Mouse (Mus musculus): ENCODE results near the gene Ubiad1.

The Ubiad1 gene

GRCm38 (mm10) chr4:148448853-148449245, 4.3 kb upstream of the Ubiad1 start:
- no peak for DNase-seq

GRCm38 (mm10) chr4:148448179-148448852, 3.7 kb upstream of the Ubiad1 start, which contains the start of gene Mtor:
TSS of gene Mtor (plus strand) at chr4:148448611.
- peak; percentile 94 for DNase-seq

- DNase-seq, result no peak
Observed at GRCm38 (mm10) chr4:148442598-148442997, 2.0 kb downstream of the Ubiad1 start.

DNA sequence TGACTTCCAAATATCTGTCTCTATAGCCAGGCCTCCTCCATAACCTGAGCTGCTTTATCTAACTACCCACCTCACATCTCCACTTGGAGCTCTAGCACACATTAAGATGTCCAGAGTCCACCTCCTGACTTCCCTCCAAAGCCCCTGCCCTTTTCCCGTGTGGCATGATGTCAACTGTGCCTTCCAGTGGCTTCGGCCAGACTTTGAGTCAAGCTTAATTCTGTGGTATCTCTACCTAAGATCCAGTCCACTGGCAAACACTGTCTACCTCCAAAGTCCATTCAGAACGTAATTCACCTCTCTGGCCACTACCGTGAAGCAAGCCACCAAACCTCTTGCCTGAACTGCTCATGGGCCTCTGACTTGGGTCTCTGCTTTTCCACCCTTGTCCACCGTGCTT, 2.6 kb downstream of the Ubiad1 start:
- DNase-seq, result no peak

DNA sequence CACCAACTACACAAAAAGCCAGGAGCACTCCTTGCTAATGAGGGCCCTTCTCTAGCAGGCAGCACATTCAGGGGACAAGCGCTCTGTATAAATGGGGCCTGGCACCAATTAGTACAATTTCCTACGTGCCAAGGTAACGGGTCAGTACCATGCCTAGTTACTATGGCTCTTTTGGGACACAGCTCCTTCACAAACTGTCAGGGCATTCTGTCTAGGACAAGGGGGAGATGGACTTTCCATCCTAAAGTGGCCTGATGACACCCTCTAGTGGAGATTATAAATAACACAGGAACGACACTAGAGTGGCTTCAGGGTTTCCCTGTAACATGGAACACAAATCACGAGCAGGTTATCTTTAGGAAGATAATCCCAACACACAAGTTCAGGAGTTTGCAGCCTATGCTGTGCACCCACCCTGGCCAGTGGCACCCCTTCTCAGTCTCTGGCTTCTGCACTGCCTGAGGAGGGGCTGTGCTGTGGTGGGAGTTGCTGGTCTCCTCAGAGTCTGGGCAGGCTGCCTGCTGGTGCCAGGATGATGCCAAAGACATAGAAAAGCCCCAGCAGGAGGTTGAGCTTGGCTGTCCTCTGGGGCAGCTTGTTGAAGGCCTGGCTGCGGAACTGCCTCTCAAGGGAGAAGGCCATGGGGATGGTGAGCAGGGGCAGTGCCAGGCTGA, 8.8 kb downstream of the Ubiad1 start:
- DNase-seq, result no peak

- no peak for DNase-seq
Observed at GRCm38 (mm10) chr4:148435106-148435505, 9.5 kb downstream of the Ubiad1 start.

GRCm38 (mm10) chr4:148434554-148434953, 10.0 kb downstream of the Ubiad1 start:
- DNase-seq, result no peak

DNA sequence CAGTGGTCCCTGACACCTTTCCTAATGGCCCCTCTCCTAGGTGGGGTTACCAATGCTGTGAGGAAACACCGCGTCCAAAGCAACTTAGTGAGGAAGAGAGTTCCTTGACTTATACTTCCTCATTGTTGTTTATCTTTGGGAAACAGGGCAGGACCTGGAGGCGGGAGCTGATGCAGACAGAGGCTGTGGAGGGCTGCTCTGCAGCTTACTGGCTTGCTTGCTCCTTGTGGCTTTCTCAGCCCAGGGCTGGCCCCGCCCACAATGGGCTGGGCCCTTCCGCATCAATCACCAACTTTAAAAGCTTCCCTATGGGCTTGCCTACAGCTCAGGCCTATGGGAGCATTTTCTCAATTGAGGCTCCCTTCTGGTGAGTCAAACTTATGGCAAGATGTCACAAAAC, 10.8 kb downstream of the Ubiad1 start:
- no peak for DNase-seq

GRCm38 (mm10) chr4:148433336-148433735, 11.2 kb downstream of the Ubiad1 start:
- no peak for DNase-seq

- DNase-seq, result no peak
Observed at GRCm38 (mm10) chr4:148432488-148432887, 12.1 kb downstream of the Ubiad1 start.

- DNase-seq, result no peak
Observed at GRCm38 (mm10) chr4:148430880-148431519, 13.6 kb downstream of the Ubiad1 start.

GRCm38 (mm10) chr4:148429686-148430085, 14.9 kb downstream of the Ubiad1 start:
- peak; percentile 63 for DNase-seq

DNA sequence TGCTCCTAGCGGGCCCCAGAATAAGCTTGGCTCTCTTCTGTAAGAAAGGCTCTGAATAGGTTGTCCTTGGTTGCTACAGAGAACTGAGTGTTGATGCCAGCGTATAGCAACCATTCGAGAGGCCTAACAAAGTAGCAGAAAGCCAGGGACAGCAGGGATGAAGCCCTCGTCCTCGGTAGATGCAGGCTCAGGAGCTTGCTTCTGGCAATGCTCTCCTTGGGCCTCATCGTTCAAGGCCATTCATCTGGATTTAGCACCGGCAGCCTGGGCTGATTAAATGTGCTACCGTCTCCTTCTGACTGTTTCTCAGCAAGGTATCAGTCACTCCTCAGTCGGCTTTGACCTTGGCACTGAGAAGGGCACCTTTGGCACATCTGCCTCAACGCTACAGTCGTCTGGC, 15.4 kb downstream of the Ubiad1 start:
- DNase-seq, result no peak

DNA sequence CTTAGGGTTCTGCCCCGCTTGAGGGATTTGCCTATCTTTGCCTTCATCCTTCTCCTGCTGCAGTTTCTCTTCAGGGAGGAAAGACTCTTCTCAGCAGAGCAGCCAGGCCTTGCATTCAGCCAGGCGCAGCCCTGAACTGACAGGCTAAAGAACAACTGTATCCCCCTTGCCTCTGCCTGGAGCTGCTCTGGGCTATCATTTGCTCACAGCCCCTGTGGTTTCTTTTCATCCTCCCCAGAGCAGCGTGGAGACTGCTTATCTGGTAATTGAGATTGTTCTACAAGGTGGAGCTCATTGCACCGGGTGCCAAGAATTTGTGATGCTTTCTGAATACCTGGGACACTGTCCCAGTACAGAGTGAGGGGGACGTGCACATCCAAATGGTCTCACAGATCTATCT, 16.0 kb downstream of the Ubiad1 start:
- no peak for DNase-seq

DNA sequence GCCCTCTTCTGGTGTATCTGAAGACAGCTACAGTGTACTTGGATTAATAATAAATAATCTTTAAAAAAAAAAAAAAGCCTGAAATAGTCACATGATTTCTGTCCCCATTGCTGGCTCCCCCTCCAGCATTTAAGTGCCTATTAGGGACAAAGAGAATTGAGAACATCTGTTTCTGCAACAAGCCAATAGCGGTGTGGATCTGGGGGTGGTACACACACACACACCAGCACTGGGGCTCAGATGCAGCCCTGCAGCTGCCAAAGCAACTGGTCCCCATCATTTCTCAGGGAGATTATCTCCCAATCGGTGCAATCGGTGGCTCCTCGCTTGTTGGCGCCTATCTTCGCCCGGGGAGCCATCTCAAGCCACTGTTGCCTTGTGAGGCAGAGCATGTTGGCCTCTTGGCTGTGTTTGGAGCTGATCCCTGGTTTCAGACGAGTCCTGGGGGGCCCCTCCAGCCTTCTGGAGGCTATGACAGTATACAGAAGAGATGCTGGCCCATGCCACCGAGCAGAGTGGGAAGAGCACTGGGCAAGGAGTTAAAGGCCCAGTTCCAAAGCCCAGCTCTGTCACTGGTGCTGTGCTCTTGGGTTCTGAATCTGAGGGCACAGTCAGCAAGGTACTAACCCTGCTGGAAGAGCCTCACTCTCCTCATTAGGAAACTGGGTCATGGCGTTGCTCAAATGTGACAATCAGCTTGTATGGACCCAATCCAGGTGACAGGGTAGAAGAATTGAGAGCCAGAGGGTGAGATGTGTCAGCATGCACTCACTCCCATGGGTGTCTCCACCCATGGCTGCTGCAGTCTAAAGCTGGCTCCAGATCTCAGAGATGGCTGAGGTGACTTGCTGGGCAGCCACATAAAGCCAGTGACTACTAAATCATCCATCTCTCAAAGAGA, 17.4 kb downstream of the Ubiad1 start:
- no peak for DNase-seq

DNA sequence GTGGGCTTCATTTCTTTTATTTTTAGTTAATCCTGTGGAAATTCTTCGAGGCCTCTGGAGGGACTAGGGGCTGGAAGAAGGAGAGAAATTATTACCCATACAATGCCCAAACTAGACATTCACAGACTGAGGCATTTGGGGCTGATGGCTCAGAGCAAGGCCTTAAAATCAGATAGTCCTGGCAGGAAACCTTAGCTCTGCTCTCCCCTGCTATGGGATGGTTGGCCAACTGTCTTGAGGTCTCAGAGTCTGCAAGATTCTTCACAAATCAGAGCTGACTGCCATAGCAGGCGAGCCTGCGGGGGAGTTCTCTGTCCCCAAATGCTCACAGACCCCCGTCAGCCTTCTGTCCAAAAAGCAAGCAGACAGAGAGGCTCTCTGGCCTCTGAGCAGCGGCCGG, 27.0 kb downstream of the Ubiad1 start:
- no peak for DNase-seq

DNA sequence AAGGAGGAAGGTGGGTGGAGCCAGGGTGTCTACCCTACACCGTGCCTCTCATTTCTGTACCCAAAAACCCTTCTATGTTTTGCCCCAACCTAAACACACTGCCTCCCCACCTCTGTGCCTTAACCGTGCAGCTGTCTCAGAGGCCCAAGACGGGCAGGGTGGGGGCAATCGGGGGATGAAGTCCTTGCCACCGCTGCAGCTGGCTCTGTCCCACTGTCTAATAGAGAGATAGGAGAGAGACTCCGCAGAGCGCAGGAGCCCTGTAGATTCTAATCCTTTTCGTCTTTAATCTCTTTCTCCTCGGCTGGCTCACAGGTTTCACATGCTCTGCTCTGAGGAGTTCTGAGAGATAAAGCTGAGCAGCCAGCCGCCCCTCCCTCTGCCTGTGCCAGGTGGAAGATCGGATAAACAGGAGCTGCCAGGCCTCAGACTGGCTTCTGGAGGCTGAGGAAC, 27.5 kb downstream of the Ubiad1 start:
- DNase-seq, result no peak

DNA sequence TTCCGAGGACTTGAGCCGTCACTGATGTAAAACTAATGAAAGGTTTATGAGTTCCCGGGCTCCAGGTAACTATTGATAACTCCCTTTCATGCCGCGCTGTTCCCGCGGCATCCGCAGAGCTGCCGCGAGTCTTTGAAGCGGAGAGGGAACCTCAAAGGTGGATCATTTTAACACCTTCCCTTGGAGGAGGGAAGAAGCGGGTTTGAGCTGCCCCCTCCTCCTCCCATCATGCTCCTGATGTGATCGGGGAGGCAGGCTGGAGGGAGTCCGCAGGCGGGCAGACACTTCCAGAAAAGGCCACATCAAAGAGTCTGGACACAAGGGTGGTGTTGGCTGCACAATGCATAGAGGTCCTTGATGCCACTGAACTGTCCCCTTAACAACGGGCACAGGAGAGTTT, 29.0 kb downstream of the Ubiad1 start:
- DNase-seq, result no peak

DNA sequence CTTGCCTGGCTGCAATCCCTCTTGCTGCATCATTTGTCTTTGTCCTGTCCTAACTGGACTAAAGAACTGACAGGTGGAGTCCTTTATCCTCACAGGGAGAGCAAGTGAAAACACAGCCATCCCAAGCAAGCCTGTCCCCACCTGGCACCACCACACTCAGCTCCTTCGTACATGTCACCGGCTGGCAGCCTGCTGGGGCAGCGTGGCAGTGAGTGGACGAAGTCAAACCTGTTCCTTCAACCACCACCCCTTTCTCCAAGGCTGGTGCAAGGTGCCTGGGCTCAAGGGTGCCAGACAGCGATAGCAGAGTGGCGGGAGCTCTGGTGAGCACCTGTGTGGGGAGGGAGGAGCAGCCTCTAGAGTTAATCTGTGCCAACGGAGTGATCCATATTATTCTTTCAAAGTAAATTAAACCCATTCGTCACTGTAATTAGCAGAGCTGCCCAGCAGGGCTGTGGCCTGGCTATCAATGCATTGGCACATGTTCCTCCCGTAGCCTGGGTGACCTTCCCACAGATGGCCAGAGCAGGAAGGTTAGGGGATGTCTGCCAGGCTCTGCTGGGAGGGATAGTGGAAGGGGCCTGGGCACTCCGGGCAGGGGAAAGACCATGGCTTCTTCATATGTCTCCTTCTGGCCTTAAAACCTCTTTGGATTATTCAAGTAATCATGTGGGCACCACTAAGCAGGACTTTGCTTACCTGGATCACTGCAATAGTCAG, 36.2 kb downstream of the Ubiad1 start:
- no peak for DNase-seq

DNA sequence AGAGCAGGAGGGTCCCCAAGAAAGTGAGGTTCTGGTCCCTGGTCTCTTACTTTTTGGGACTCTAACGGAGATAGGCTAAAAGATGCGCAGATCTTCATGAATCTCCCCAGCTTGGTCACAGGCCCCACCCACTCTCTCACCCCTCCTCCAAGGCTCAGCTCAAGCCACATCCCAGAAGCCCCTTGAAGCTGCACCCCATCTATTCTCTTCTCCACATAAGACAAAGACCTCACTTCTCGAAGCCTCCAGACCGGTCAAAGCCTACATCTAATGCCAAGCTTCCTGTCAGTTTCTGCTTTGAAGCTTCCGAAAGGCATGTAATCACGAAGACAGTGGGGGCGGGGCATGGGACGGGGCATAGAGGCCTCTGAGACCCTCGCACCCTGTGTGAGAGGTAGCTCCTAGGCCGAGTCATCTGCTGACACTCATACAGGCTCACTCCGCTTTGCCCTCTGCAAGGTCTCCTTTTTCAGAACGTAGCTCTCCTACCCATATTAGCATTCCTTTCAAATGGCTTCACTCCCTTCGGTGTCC, 39.2 kb downstream of the Ubiad1 start:
- no peak for DNase-seq

DNA sequence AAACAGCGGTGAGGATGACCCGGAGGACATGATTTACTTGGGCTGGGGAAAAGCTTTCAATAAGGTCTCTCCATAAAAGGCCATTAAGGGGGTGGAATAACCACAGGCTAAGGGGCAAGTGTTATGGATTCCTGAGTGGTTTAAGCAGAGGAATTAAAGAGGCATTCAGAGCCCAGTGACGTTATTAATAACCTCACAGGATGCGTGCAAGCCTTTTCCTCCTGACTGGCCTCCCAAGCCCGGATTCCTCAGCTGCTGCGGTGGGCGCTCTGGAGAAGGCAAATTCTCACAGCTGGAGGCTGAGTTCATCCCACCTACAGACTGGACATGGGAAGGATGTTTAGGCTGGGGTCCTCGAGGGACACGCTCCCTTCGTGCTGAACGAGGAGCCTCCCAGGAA, 39.8 kb downstream of the Ubiad1 start:
- no peak for DNase-seq

DNA sequence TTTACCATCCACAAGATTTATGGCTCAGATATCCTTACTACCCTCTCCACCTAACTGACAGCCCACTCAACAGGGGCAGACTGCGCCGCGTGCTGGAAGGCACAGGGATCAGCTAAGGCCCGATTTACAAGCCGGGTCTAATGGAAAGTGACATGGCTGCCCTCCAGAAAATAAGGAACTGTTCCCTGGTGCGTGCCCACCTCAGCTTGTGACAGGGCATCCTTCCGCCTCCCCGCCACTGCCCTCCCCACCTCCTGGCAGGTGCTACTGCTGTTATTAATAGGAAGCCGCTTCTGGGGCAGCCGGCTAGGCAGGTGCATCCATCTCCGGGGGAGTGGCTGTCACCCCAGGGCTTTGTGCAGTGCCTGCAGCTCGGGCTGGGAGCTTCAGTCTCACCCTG, 41.2 kb downstream of the Ubiad1 start:
- no peak for DNase-seq

Data from thymus, postnatal 25 days (tissue).